Mouse (Mus musculus) MEL (cell line): Measurements from ENCODE around the gene Faap24.

Experiments
- CHD2 ChIP-seq: IDR thresholded peaks from 2 replicates; pipeline ENCODE4 v1.6.1; 2011; ENCODE audit warnings: low read length, improper control_type of control experiment
- CTCF ChIP-seq, 3 experiments: IDR thresholded peaks in 2 of 3; conservative IDR thresholded peaks in 1 of 3; 2 replicates each; pipeline ENCODE4 v1.5.1; 2011 to 2012; ENCODE audit warnings: low read length in 3 of 3, low read depth in 2 of 3, mild to moderate bottlenecking in 2 of 3, improper control_type of control experiment in 1 of 3, inconsistent platforms in 1 of 3, mixed read lengths in 1 of 3, moderate library complexity in 1 of 3; ENCODE audit not compliant: control insufficient read depth in 1 of 3, insufficient read depth in 1 of 3, poor library complexity in 1 of 3, severe bottlenecking in 1 of 3
- JUND ChIP-seq: IDR thresholded peaks from 2 replicates; pipeline ENCODE4 v1.6.1; 2011; ENCODE audit warnings: low read depth, mild to moderate bottlenecking, improper control_type of control experiment, low read length
- NELFE ChIP-seq: IDR thresholded peaks from 2 replicates; pipeline ENCODE4 v1.6.1; 2011; ENCODE audit warnings: low read depth, low read length, improper control_type of control experiment
- POLR2A ChIP-seq, 2 experiments: IDR thresholded peaks; 2 replicates each; pipeline ENCODE4 v1.6.1; 2011 to 2012; ENCODE audit warnings: low read length in 2 of 2, mild to moderate bottlenecking in 2 of 2, control low read depth in 1 of 2, improper control_type of control experiment in 1 of 2, low read depth in 1 of 2, moderate library complexity in 1 of 2; ENCODE audit not compliant: control insufficient read depth in 1 of 2, insufficient read depth in 1 of 2, poor library complexity in 1 of 2

DNA sequence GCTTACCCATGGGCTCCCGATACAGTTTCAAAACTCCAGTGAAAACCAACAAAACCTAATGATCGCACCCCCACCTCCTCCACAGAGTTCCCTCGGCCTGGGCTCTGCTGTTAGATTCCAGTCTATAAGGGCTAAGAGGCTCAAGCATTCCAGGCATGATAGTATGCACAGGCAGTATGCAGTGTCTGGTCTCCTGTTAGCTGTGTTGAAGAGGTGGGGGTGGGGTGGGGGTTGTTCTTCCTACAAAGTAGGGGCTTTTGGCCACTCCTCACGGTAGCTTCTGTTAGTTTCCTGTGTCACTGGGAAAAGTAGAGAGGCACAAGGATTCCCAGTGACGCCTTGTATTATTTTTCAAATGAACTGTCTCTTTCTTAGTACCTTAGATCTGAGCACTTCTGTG lies 34.4 kb downstream of the Faap24 start:
- TF ChIP-seq JUND = no peak
- TF ChIP-seq CTCF (IDR thresholded peaks at IDR 0.05 in 2 of 3, conservative IDR thresholded peaks at IDR 0.05 in 1 of 3; ENCODE audit: control insufficient read depth in 1 of 3, insufficient read depth in 1 of 3, low read depth in 2 of 3, low read length in 3 of 3, poor library complexity in 1 of 3, severe bottlenecking in 1 of 3) = no peak
- TF ChIP-seq NELFE = no peak
- no peak for TF ChIP-seq CHD2
- TF ChIP-seq POLR2A (IDR thresholded peaks at IDR 0.05; ENCODE audit: control insufficient read depth in 1 of 2, insufficient read depth in 1 of 2, low read depth in 1 of 2, low read length in 2 of 2, poor library complexity in 1 of 2) = no peak
